Mouse (Mus musculus): ENCODE data around the gene Hbs1l.

Hbs1l gene

DNA sequence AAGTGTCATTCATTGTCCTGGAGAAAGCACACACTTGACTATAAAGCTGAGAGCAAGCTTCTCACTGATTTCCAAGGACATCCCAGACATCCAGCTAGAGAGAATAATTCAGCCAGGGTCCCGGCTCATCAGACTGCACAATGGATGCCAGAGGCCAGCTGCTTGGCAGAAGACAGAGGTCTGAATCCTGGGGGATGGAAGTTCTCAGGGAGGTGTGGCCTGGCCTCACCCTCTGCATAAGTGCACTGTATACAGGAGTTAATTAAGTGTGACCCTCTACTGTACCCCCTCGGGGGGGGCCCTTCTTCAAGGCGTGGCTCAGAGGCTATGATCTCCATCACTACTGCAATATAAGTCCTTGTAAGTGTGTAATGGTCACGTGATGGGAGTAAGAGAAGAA lies 105.5 kb downstream of the Hbs1l start:
- DNase-seq (ENCODE audit: low spot score in 2 of 2): no peak

DNA sequence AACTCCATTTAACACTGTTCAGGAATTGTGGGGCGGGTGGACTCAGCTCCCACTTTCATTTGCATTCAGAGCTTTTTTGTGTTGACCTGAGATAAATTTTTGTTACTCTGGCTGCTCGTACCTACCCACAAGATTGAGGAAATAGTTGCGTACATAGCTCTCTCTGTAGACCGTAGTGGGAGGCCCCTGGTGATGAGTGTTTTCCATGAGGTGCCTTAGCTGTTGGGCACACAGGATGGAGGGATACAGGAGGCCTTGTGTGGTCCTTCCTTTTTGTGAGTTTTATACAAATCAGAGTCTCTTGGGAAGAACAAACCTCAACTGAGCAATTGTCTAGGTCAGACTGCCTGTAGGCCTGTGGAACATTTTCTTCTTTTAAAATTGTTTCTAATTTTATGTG lies 109.0 kb downstream of the Hbs1l start:
- DNase-seq (ENCODE audit: low spot score in 2 of 2): no peak

DNA sequence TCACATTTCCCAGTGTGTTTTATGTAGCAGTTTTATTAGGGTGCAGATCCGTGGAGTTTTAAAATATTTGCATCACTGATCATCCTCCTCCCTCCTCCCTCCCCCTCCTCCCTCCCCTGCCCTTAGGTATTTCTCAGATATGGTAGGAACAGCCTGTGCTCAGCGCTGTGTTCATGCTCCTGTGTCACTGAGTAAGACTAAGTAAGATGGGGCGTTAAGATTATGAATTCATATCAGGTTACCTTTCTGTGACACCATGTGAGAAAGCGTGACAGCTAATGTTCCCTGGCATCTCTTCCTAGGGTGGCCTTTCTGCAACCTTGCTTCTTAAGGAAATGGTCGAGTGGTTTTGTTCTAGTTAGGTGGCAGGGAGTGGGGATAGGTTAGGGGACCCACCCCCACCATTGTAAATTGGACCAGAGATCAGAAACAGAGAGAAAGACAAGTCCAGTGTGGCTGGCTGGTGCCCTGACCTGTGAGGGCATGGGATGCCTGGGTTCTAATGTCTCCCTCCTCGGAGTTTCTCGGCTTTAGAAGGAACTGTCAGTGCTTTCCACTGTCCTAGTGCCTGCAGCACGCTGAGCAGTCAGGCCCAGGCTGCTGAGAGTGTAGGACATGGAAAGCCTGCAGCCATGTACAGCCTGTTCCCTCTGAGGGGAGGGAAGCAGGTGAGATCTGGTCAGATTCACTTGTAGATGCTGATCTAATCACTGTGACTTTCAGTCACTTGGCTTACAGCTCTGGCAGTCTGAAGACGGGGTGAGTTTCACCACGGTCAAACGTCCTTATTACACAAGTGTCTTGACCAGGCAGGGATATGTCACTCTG lies 110.1 kb downstream of the Hbs1l start:
- DNase-seq (ENCODE audit: low spot score in 2 of 2): no peak

DNA sequence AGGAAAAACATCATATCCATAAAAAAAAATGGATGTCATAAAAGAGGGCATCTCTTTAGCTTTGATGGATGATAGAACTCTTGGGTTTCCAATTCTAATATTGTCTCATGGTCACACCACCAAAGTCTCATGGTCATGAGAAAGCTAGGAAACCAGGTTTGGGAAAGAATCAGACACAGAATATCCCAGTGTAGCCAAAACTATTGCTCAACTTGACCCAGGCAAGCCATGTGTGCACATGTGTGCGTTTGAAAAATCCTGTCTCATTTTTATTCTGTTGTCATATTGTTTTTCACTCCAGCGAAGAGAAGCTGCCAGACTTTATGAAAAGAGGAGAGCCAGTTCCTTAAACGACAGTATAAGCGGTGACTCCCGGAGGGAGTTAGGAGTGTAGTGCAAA lies 114.9 kb downstream of the Hbs1l start:
- no peak for DNase-seq (ENCODE audit: low spot score in 2 of 2)

DNA sequence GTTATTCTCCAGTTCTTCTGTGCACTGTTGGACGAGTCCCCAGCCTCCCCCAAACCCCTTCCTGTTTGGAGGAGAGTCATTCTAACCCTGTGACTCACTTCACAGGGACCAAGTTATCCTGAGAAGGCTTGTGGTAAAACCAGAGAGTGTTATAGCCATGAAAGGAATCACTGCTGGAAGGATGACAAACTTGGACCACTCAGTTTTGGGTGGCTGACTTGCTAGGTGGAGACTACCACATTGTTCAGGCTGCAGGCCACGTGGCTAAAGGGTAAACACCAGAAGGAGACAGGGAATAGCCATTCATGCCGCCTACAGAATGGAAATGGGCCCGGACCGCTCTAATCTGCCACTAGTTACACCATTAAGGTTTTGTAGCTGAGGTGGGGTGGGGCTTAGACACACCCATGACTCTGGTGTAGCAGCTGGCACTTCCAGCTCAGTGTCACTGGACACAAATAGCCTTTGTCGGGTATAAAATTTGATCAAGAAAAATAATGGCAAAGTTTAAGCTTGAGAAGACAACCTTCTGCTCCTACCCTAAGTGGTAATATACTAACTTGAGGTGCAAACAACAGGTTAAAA lies 115.9 kb downstream of the Hbs1l start:
- no peak for DNase-seq (ENCODE audit: low spot score in 2 of 2)

DNA sequence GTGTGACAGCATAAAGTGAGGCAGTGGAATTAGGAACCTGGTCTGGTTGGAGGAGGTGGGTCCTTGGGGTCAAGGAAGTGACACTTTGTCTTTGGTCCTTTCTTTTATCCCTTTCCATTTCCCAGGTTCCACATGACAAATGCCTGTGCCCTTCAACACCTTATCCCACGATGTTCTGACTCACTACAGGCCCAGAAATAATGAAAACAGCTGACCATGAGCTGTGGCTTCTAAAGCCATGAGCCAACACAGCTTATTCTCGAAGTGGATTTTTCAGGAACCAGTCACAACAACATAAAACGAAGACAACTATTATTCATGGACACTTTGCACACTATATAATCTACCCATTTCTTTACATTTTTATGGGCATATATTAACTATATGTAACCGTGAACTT lies 119.3 kb downstream of the Hbs1l start:
- no peak for DNase-seq (ENCODE audit: low spot score in 2 of 2)

DNA sequence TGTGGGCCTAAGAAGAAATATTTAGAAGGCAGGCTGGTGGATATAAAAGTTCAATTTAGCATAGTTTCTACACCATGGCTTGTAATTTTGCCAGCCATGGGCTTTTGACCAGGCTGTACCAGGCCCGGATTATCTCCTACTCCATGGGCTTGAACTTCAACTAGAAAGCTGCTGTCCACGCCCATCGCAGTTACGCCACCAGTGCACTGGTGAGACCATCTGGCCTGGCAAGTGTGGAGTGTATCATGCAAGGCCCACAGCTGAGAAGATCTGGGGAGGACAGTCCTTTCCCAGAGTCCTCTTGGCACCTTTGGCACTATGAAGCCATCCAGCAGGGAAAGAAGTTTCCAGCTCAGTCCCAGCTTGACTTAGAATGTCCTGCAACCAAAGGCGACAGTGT lies 120.4 kb downstream of the Hbs1l start:
- no peak for DNase-seq (ENCODE audit: low spot score in 2 of 2)
